Mouse (Mus musculus) cerebellum, postnatal 36 days (tissue): ENCODE data around the gene Fabp1.

Experiments
- DNase-seq, 2 experiments: peaks; one replicate each; pipeline ENCODE4 v3.0.0; 2021 to 2022; ENCODE audit warnings: mixed read lengths in 2 of 2

Fabp1 gene

GRCm38 (mm10) chr6:71212471-71212870 is 12.8 kb downstream of the Fabp1 start:
- DNase-seq = no peak

GRCm38 (mm10) chr6:71221501-71221900 is 21.9 kb downstream of the Fabp1 start:
- no peak for DNase-seq

GRCm38 (mm10) chr6:71224184-71224943 is 24.7 kb downstream of the Fabp1 start:
- no peak for DNase-seq

- no peak for DNase-seq
Measured at GRCm38 (mm10) chr6:71226544-71226943, 26.9 kb downstream of the Fabp1 start.

- DNase-seq = no peak
Measured at GRCm38 (mm10) chr6:71227157-71227770, 27.6 kb downstream of the Fabp1 start.

- DNase-seq = no peak
Measured at GRCm38 (mm10) chr6:71235121-71235520, 35.5 kb downstream of the Fabp1 start.

GRCm38 (mm10) chr6:71235944-71236343 is 36.3 kb downstream of the Fabp1 start:
- no peak for DNase-seq

- no peak for DNase-seq
Measured at GRCm38 (mm10) chr6:71236506-71236905, 36.9 kb downstream of the Fabp1 start.

GRCm38 (mm10) chr6:71237031-71237431 is 37.4 kb downstream of the Fabp1 start:
- no peak for DNase-seq

GRCm38 (mm10) chr6:71239069-71239750 is 39.6 kb downstream of the Fabp1 start:
- DNase-seq = no peak

GRCm38 (mm10) chr6:71240831-71241230 is 41.2 kb downstream of the Fabp1 start:
- no peak for DNase-seq

- DNase-seq = no peak
Measured at GRCm38 (mm10) chr6:71242811-71243210, 43.2 kb downstream of the Fabp1 start.

- DNase-seq = no peak
Measured at GRCm38 (mm10) chr6:71243258-71243657, 43.6 kb downstream of the Fabp1 start.

- DNase-seq = no peak
Measured at GRCm38 (mm10) chr6:71248420-71248819, 48.8 kb downstream of the Fabp1 start.

- no peak for DNase-seq
Measured at GRCm38 (mm10) chr6:71249615-71250014, 50.0 kb downstream of the Fabp1 start.

GRCm38 (mm10) chr6:71250951-71251350 is 51.3 kb downstream of the Fabp1 start:
- no peak for DNase-seq

- no peak for DNase-seq
Measured at GRCm38 (mm10) chr6:71254456-71254855, 54.8 kb downstream of the Fabp1 start.
